Mouse (Mus musculus): ENCODE measurements at regions not wholly inside any gene's neighbourhood (a gene's known extent, or its start where the extent isn't known, plus 50 kb on each side); places are given as distances from the start of the nearest gene placed in this dataset.

GRCm38 (mm10) chr10:126176759-126177473, 210.9 kb downstream of the Lrig3 start:
- CTCF ChIA-PET = no interaction called here

- CTCF ChIA-PET = no interaction called here
Observed at GRCm38 (mm10) chr10:126182386-126182785, 216.4 kb downstream of the Lrig3 start.

GRCm38 (mm10) chr10:126183961-126184360, 218.0 kb downstream of the Lrig3 start:
- CTCF ChIA-PET = no interaction called here

GRCm38 (mm10) chr10:126185410-126185809, 219.4 kb downstream of the Lrig3 start:
- CTCF ChIA-PET = no interaction called here

GRCm38 (mm10) chr10:126186086-126186485, 220.1 kb downstream of the Lrig3 start:
- CTCF ChIA-PET = no interaction called here

- CTCF ChIA-PET = no interaction called here
Observed at GRCm38 (mm10) chr10:126189001-126189400, 223.0 kb downstream of the Lrig3 start.
